Mouse (Mus musculus): ENCODE measurements around the gene Olfr992. TPM values are rescaled to one million over a fixed set of nuclear protein-coding genes. Genes with fewer than 3 reads are reported as not detected.
"Not testable (repeated sequence)": the region's sequence is repeated elsewhere in the genome, so short reads cannot be mapped to it uniquely, and the experiment has no call there.

Olfr992 gene
- not detected in 2 replicates for polyA plus RNA-seq (2012; ENCODE audit: insufficient read depth, insufficient read length, missing spikeins)

DNA sequence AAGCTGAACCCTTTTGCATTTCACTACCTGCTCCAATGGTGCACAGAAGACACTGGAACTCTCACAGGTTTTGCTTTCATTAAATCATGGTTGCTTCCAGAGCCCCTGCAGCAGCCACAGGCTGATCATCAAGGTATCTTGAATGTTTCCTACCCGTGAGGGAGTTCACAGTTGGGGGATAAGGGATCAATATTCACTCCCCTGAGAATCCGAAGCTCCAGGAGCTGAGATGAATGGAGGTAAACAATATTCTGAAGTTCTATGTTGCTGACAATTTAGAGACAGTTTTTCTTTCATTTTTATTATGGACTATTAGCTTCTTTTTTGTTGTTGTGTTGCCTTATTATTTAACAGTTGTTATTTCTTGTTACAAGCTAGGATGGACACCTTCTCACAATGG lies at the start of gene Olfr992:
Gene Olfr992, minus strand, starts transcription at position 101 of the 400 bp plus-strand sequence.
- Histone ChIP-seq H3K4me3 (ENCODE audit: insufficient read depth, low read length) (no peak within 1 kb of the TSS), H3K4me1 (ENCODE audit: control insufficient read depth, insufficient read depth, low read length) (no peaks in the 10 kb centered on the region), H3K27ac (ENCODE audit: insufficient read depth, low read depth, low read length) (no peak within 1 kb of the TSS)
- TF ChIP-seq CTCF (IDR thresholded peaks at IDR 0.05; ENCODE audit: low read depth, low read length) (no peak), POLR2A (IDR thresholded peaks at IDR 0.05; ENCODE audit: borderline replicate concordance, low read depth, low read length) (no peak)

GRCm38 (mm10) chr2:85443539-85443938 lies 34.3 kb upstream of the Olfr992 start, which contains the start of gene Olfr995:
Gene Olfr995 (minus strand): TSS chr2:85443639.
- TF ChIP-seq CTCF (IDR thresholded peaks at IDR 0.05; ENCODE audit: low read depth, low read length) (no peak), POLR2A (IDR thresholded peaks at IDR 0.05; ENCODE audit: borderline replicate concordance, low read depth, low read length) (no peak)
- no peak within 1 kb of the TSS for H3K4me3 ChIP-seq (ENCODE audit: insufficient read depth, low read length)
- no peaks in the 10 kb centered on the region for H3K4me1 ChIP-seq (ENCODE audit: control insufficient read depth, insufficient read depth, low read length)
- H3K27ac ChIP-seq (ENCODE audit: insufficient read depth, low read depth, low read length) = no peak within 1 kb of the TSS

DNA sequence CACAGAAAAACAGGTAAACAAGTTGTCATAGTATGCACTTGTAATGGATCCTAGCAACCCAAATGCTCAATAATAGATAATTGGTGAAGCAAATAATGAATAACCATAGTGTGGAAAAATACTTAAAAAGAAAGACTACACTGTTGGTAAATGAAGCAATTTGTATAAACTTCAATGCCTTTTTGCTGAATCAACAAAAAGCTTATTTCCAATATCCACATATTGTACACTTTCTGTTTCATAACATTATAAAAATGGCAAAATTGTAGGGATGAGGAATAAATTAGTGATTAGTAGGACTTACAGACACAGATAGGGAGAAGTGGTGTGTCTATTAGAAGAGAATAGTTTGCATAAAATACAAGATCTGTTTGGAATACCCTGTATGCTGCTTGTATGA lies 33.3 kb upstream of the Olfr992 start:
- TF ChIP-seq CTCF (IDR thresholded peaks at IDR 0.05; ENCODE audit: low read depth, low read length) (no peak), POLR2A (IDR thresholded peaks at IDR 0.05; ENCODE audit: borderline replicate concordance, low read depth, low read length) (no peak)
- H3K4me1 ChIP-seq (ENCODE audit: control insufficient read depth, insufficient read depth, low read length) = no peaks in the 10 kb centered on the region
- H3K4me3 ChIP-seq (ENCODE audit: insufficient read depth, low read length) = no peak overlapping the region
- no peak overlapping the region for H3K27ac ChIP-seq (ENCODE audit: insufficient read depth, low read depth, low read length)

- Histone ChIP-seq H3K27ac (ENCODE audit: insufficient read depth, low read depth, low read length) (no peak within 1 kb of the TSS), H3K4me3 (ENCODE audit: insufficient read depth, low read length) (no peak within 1 kb of the TSS), H3K4me1 (ENCODE audit: control insufficient read depth, insufficient read depth, low read length) (no peaks in the 10 kb centered on the region)
- TF ChIP-seq POLR2A (IDR thresholded peaks at IDR 0.05; ENCODE audit: borderline replicate concordance, low read depth, low read length) (no peak), CTCF (IDR thresholded peaks at IDR 0.05; ENCODE audit: low read depth, low read length) (no peak)
These were observed 27.1 kb upstream of the Olfr992 start, which contains the start of gene Olfr994 for GRCm38 (mm10) chr2:85436351-85436750. Gene Olfr994 (minus strand): TSS chr2:85436451.

GRCm38 (mm10) chr2:85425893-85426292 lies 16.6 kb upstream of the Olfr992 start:
- Histone ChIP-seq H3K27ac (ENCODE audit: insufficient read depth, low read depth, low read length) (no peak overlapping the region), H3K4me3 (ENCODE audit: insufficient read depth, low read length) (no peak overlapping the region), H3K4me1 (ENCODE audit: control insufficient read depth, insufficient read depth, low read length) (no peaks in the 10 kb centered on the region)
- no peak for TF ChIP-seq POLR2A (IDR thresholded peaks at IDR 0.05; ENCODE audit: borderline replicate concordance, low read depth, low read length)
- TF ChIP-seq CTCF (IDR thresholded peaks at IDR 0.05; ENCODE audit: low read depth, low read length) = no peak

- no peak for TF ChIP-seq POLR2A (IDR thresholded peaks at IDR 0.05; ENCODE audit: borderline replicate concordance, low read depth, low read length)
- no peak for TF ChIP-seq CTCF (IDR thresholded peaks at IDR 0.05; ENCODE audit: low read depth, low read length)
- Histone ChIP-seq H3K4me1 (ENCODE audit: control insufficient read depth, insufficient read depth, low read length) (no peaks in the 10 kb centered on the region), H3K4me3 (ENCODE audit: insufficient read depth, low read length) (no peak within 1 kb of the TSS), H3K27ac (ENCODE audit: insufficient read depth, low read depth, low read length) (no peak within 1 kb of the TSS)
These were observed 5.5 kb upstream of the Olfr992 start, which contains the start of gene Olfr993 for GRCm38 (mm10) chr2:85414777-85415176. Gene Olfr993 (minus strand): TSS chr2:85414877.

DNA sequence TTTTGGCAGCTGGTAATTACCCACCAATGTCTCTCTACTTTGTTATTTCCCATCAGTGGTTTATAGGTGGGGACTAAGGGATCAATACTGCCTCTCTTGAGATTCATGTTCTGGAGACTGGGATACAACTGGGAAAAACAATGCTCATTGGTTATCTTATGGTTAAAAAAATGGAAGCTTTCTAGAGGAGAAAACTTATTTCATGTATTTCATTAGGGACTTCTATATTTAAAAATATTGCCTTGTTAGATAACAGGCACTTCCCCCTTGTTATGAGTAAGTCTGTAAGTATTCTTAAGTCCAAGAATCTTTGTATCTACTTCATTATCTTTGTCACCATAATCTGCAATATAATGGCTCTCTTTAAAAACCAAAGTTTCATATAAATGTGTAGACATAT lies 46.1 kb downstream of the Olfr992 start, which contains the start of gene Olfr988:
Gene Olfr988, minus strand, starts transcription at position 101 of the 400 bp plus-strand sequence.
- not testable (repeated sequence) for H3K27ac ChIP-seq (ENCODE audit: insufficient read depth, low read depth, low read length); H3K4me1 ChIP-seq (ENCODE audit: control insufficient read depth, insufficient read depth, low read length); H3K4me3 ChIP-seq (ENCODE audit: insufficient read depth, low read length)

Other genes with a start within 250 kb of the Olfr992 start
- gene Lrrc55, start 212.3 kb downstream of the Olfr992 start, polyA plus RNA-seq (2012; ENCODE audit: insufficient read depth, insufficient read length, missing spikeins) = not detected in 2 replicates
- not detected in 2 replicates for gene Olfr987, start 70.2 kb downstream of the Olfr992 start, polyA plus RNA-seq (2012; ENCODE audit: insufficient read depth, insufficient read length, missing spikeins)
- gene Olfr988, start 46.2 kb downstream of the Olfr992 start, polyA plus RNA-seq (2012; ENCODE audit: insufficient read depth, insufficient read length, missing spikeins) = not detected in 2 replicates
- not detected in 2 replicates for gene Olfr993, start 5.4 kb upstream of the Olfr992 start, polyA plus RNA-seq (2012; ENCODE audit: insufficient read depth, insufficient read length, missing spikeins)
- gene Olfr994, start 27.0 kb upstream of the Olfr992 start, polyA plus RNA-seq (2012; ENCODE audit: insufficient read depth, insufficient read length, missing spikeins) = not detected in 2 replicates
- gene Olfr995, start 34.2 kb upstream of the Olfr992 start, polyA plus RNA-seq (2012; ENCODE audit: insufficient read depth, insufficient read length, missing spikeins) = not detected in 2 replicates
- gene 4833423E24Rik, start 109.6 kb upstream of the Olfr992 start, polyA plus RNA-seq (2012; ENCODE audit: insufficient read depth, insufficient read length, missing spikeins) = not detected in 2 replicates
- gene Olfr996, start 169.7 kb upstream of the Olfr992 start, polyA plus RNA-seq (2012; ENCODE audit: insufficient read depth, insufficient read length, missing spikeins) = not detected in 2 replicates
- not detected in 2 replicates for gene Olfr998, start 179.5 kb upstream of the Olfr992 start, polyA plus RNA-seq (2012; ENCODE audit: insufficient read depth, insufficient read length, missing spikeins)
- gene Olfr1000, start 202.4 kb upstream of the Olfr992 start, polyA plus RNA-seq (2012; ENCODE audit: insufficient read depth, insufficient read length, missing spikeins) = not detected in 2 replicates
- not detected in 2 replicates for gene Olfr1002, start 241.2 kb upstream of the Olfr992 start, polyA plus RNA-seq (2012; ENCODE audit: insufficient read depth, insufficient read length, missing spikeins)